Mouse (Mus musculus) hematopoietic stem cell, adult 5-6 weeks (primary cell): ENCODE results near the gene Gm20917. TPM values are rescaled to one million over a fixed set of nuclear protein-coding genes. Genes with fewer than 3 reads are reported as not detected.
"Not testable (repeated sequence)": the region's sequence is repeated elsewhere in the genome, so short reads cannot be mapped to it uniquely, and the experiment has no call there.

Source experiments
- ATAC-seq, 2 experiments: fragments of 125-278 bp in 1 of 2; replicated peaks in 1 of 2; 2 replicates each; pipeline ENCODE4 v1.8.0; 2016 to 2017; ENCODE audit warnings: inconsistent platforms in 2 of 2, mild to moderate bottlenecking in 2 of 2, moderate number of reproducible peaks in 2 of 2, low read depth in 1 of 2, moderate TSS enrichment in 1 of 2; ENCODE audit not compliant: low FRiP score in 2 of 2, poor library complexity in 2 of 2, severe bottlenecking in 2 of 2, insufficient read depth in 1 of 2, low TSS enrichment in 1 of 2
- total RNA-seq: library from RNA; stranded (forward); fragments of 172-1452, 232-1000 nt; gene quantifications from 2 replicates; pipeline ENCODE4 v1.2.3, GENCODE M21; 2017

Gene Gm20917
- total RNA-seq = not detected in 2 replicates

GRCm38 (mm10) chrY:79151022-79151421 is at the start of gene Gm20917:
Gm20917 (minus strand) TSS chrY:79151122.
- not testable (repeated sequence) for ATAC-seq

Other genes starting within 250 kb of the Gm20917 start
- gene Gm20916, start 168.4 kb upstream of the Gm20917 start, total RNA-seq = not detected in 2 replicates